Mouse (Mus musculus): ENCODE measurements around the gene Aak1. TPM values are rescaled to one million over a fixed set of nuclear protein-coding genes. Genes with fewer than 3 reads are reported as not detected.
"Not testable (repeated sequence)": the region's sequence is repeated elsewhere in the genome, so short reads cannot be mapped to it uniquely, and the experiment has no call there.

Aak1 gene
- total RNA-seq, 1 experiment from 2014 or later = 12.2 TPM

GRCm38 (mm10) chr6:87045507-87045906 lies 196.2 kb downstream of the Aak1 start:
- ATAC-seq (replicated peaks; ENCODE audit: low read depth, poor library complexity, severe bottlenecking) = no peak

GRCm38 (mm10) chr6:87048712-87049111 lies 199.4 kb downstream of the Aak1 start:
- ATAC-seq (replicated peaks; ENCODE audit: low read depth, poor library complexity, severe bottlenecking) = not testable (repeated sequence)

- ATAC-seq (replicated peaks; ENCODE audit: low read depth, poor library complexity, severe bottlenecking) = no peak
These were observed 202.6 kb downstream of the Aak1 start for GRCm38 (mm10) chr6:87051886-87052425.

Other genes starting within 250 kb of the Aak1 start
- 0.55 TPM in 1 of 2 replicates, not detected in the other for gene Asprv1, start 221.4 kb upstream of the Aak1 start, total RNA-seq (2017)
- 23.6 and 24.5 TPM in 2 replicates for gene Mxd1, start 180.4 kb upstream of the Aak1 start, total RNA-seq (2017)
- gene Snrnp27, start 165.0 kb upstream of the Aak1 start, total RNA-seq (2017) = 96.1 and 135 TPM in 2 replicates
- 23.1 and 33.3 TPM in 2 replicates for gene Gmcl1, start 116.1 kb upstream of the Aak1 start, total RNA-seq (2017)
- 29.9 and 32.5 TPM in 2 replicates for gene Anxa4, start 55.9 kb upstream of the Aak1 start, total RNA-seq (2017)
- 65.8 and 117 TPM in 2 replicates for gene Nfu1, start 159.7 kb downstream of the Aak1 start, total RNA-seq (2017)
- 28.0 and 35.8 TPM in 2 replicates for gene Gfpt1, start 193.3 kb downstream of the Aak1 start, total RNA-seq (2017)

Measured in common myeloid progenitor, adult 5-6 weeks (primary cell).